Mouse (Mus musculus) adrenal gland, postnatal 14 days (tissue): Measurements from ENCODE around the gene Tmem229b. TPM values are rescaled to one million over a fixed set of nuclear protein-coding genes. Genes with fewer than 3 reads are reported as not detected.

Experiments
- total RNA-seq: library from RNA; stranded (reverse); gene quantifications from 2 replicates; pipeline ENCODE4 v1.2.3, GENCODE M21; 2021

Tmem229b gene
- total RNA-seq, 1 experiment from 2014 or later = 12.6 TPM

Other genes with a start within 250 kb of the Tmem229b start
- 62.7 and 64.7 TPM in 2 replicates for gene Atp6v1d, start 146.0 kb downstream of the Tmem229b start, total RNA-seq
- 74.2 and 93.5 TPM in 2 replicates for gene Eif2s1, start 145.8 kb downstream of the Tmem229b start, total RNA-seq
- 0.38 and 0.85 TPM in 2 replicates for gene Plek2, start 100.7 kb downstream of the Tmem229b start, total RNA-seq
- gene Plekhh1, start 21.5 kb upstream of the Tmem229b start, total RNA-seq = 1.8 and 2.6 TPM in 2 replicates
- 8.2 and 10.0 TPM in 2 replicates for gene Pigh, start 82.0 kb upstream of the Tmem229b start, total RNA-seq
- gene Arg2, start 123.2 kb upstream of the Tmem229b start, total RNA-seq = not detected in 2 replicates
- gene Vti1b, start 165.0 kb upstream of the Tmem229b start, total RNA-seq = 70.7 and 75.4 TPM in 2 replicates
- 15.5 and 18.7 TPM in 2 replicates for gene Rdh11, start 184.7 kb upstream of the Tmem229b start, total RNA-seq
- gene Rdh12, start 201.3 kb upstream of the Tmem229b start, total RNA-seq = 0.59 and 1.0 TPM in 2 replicates